Mouse (Mus musculus) liver, adult (tissue): ENCODE results near the gene Olfr1286.

ENCODE experiments used
- GATA4 ChIP-seq: IDR thresholded peaks from 2 replicates; pipeline ENCODE4 v1.6.1; 2014; ENCODE audit warnings: mild to moderate bottlenecking, low read length; ENCODE audit not compliant: insufficient replicate concordance

The Olfr1286 gene

DNA sequence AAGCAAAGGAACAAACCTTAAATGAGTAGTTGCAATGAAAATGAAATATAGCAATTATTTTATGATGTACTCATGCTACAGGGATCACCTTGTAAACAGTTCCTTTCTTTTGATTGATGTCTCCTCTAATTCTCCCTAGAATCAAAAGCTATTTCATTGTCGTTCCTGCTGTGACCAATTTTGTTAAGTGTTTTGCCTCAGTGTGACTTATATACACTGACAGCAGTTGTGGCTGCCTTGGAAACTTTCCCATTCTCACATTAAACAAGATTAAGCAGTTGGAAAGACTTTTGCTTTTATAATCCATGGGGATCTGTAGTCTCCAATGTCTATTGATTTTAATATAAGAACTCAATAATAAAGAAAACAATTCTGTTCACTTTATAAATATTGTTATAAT lies at the start of gene Olfr1286:
Gene Olfr1286 (minus strand): TSS at position 185 of the 400 bp plus-strand sequence.
- TF ChIP-seq GATA4: no peak

DNA sequence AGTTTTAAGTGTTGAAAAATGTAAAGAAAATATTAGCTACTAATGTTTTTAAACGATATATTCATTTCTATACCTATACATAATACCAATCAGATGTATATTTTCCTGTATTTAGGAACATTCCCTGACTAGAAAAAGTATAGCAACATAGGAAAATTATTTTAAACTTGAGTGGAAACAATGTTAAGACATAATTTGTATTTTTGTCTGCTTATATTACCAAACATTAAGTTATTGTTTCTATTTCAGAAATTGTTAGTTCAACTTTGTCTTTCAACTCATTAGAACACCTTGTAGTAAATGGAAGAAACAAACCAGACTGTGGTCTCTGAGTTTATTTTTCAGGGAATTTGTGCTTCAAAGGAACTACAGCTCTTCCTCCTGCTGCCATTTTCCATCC lies 25.9 kb upstream of the Olfr1286 start, which contains the start of gene Olfr1287:
Gene Olfr1287 (plus strand): TSS at position 301 of the 400 bp plus-strand sequence.
- no peak for TF ChIP-seq GATA4

DNA sequence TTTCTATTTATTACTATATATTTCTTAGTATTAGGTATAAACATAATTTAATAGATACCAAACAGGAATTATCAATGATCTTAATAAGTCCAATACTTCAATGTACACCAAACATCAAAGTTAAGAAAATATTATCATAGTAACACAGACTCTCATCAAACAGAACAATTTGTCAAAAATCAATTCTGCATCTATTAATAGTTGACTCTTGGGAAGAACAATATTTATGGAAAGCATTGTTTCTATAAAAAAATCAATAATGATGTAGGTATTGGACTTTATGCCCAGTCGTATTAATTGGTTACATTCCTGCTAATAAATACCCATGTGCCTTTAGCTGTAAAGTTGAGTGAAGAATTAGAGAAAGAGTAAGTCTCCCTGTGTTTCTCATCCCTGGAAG lies 47.7 kb downstream of the Olfr1286 start, which contains the start of gene Olfr1284:
Gene Olfr1284 (plus strand): TSS at position 301 of the 400 bp plus-strand sequence.
- TF ChIP-seq GATA4: no peak
